Mouse (Mus musculus): ENCODE results near the gene Cachd1.
A peak's percentile ranks its signal among the peaks of the same experiment; 100 is the strongest.

Cachd1 gene

DNA sequence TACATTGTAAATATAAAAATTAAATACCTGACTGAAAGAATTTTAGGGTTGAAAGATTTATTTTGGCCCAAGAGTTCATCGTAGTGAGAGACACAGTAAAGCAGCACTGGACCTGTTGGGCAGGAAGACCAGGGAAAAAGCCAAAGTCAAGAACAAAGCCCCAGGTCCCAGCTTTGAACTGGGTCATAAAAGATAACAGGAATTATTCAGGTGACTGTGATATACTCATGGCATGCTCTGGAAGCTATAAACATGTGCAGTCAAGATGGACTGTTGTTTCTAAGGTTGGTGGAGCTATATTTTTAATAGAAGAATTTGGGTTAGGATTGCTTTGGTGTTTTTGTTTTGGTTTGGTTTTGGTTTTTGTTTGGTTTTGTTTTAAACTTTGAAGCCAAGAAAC, 148.7 kb downstream of the Cachd1 start:
- no peak for DNase-seq

DNA sequence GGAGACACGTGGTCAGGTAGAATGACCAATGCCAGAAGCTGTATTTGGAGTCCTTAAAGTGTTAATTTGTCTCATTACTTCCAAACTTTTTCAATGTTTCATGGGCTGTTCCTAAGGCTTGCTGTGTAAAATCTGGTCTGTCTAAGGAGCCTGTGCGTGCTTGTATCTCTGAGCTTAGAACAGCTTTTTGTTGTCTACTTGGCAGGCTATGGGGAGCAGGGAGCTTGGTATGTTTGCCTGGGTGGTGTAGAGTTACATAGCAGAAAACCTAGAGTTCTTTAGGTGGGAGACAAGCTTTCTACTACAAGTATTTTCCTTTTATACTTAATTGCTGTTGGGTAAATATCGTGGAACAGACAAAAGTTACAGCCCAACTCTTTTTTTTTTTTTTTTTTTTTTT, 150.1 kb downstream of the Cachd1 start:
- DNase-seq: no peak

DNA sequence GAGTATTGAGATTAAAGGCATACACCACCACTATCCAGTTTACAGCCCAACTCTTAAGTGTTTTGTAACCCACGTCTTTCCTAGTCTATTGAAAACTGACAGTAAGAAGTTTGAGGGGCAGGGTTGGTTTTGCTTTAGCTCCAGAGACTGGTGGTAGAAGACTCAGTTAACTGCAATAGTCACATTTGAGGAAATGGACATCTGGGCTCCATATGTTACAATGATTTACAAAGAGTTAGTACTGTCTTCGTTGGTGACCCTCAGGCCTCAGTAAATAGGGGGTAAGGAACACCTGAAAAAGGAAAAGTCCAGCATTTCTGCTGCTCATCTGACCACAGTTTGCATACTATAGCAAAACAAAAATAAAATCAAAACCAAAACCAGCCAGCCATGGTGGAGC, 150.6 kb downstream of the Cachd1 start:
- DNase-seq: no peak

DNA sequence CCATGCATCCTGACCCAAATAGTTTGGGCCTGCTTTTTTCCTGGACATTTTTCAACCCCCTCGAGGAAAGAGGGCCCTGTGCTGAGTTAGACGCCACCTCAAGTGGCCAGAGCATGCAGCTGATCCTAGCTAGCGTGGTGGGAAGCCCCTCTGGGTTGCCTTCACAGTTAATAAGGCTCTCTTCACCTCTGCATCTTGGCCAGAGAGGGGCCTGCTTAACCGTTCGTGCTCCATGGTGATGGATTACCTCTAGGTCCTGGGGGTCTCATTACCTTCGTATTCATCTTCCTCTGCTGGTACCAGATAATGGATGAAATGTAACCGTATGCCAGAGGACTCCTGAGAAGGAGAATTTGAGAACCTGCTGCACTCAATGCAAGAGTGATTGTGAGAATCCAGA, 167.2 kb downstream of the Cachd1 start:
- no peak for DNase-seq

DNA sequence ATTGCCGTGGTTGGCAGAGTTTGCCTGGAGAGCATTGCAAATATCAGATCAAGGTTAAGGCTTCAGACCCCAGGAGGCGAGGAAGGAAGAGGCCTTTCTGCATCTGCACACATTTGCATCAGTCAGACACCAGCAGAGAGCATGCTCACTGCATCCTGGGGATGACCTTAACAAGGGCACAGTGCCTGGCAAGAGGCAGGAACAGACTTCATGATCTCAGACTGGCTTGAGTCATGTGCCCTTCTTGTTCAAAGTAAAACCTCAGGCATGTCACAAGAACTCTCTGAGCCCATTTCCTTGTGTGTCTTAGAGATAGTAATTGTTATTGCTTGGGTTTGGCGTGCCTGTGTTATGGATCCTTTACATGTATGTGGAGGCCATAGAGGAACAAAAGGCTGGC, 167.8 kb downstream of the Cachd1 start:
- DNase-seq: no peak

DNA sequence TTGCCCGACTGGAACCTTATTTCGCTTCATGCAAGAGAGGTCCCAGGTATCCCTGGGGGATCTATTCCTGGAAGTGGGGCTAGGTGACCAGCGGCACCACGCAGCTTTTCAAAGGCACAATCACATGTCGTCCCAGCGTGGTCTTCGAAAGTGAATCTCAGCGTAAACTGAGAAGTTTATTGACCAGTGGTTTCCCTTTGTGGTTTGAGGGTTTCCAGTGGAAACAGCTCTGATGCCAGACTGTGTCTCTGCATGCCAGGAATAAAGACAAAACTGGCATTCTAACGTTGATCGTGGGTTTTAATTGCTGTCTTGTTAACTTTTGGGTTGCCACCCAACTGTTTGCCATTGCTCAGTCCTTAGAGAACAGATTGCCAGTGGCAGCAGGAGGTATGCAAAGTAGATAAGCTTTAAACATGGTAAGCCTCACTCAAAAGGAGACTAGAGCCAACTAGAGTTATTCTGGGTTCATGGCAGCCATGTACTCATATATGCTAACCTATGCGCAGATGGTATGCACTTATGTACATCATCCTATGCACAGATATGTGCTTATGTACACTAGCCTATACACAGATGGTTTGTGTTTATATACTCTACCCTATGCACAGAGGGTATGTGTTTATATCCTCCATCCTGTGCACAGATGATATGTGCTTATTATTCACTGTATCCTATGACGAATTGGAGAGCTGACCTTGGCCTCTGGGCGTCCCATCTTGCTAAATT, 168.9 kb downstream of the Cachd1 start:
- DNase-seq: no peak

DNA sequence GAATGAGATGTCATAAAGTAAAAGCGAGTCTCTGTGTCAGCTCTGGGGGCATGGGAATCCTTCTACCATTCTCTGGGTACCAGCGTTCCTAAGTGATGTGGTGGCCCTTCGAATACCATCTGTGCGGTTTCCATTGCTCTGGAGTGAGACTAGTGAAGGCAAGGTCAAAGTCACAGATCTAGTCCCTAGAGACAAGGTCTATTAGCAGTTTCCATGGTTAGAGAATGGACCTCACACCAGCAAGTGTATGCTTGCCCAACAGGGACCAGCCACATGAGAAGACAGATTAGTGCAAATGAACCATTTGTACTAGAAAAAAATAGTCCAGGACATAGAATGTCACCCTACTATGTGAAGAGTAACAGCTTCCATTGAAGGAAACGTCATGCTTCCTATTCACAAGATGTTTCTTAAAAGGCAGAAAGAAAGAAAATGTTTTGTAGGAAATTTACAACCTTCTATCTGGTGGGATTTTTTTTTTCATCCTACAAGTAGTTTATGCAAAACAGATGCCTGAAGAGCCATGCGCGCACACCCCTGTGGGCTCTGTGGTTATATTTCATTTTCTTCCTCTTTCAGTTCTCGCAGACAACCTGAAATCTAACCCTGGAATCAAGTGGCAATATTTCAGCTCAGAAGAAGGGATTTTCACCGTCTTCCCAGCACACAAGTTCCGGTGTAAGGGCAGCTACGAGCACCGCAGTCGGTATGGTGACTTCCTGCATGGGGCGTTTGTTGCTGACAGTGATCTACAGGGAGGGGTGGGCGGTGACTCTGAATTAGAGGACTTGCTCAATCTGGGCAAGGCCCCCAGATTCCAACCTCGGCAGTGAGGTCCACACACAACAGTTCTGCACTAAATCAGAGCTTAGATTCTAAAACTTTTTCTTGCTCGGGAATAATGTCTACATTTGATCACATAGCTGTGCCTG, 172.3 kb downstream of the Cachd1 start:
- no peak for DNase-seq

DNA sequence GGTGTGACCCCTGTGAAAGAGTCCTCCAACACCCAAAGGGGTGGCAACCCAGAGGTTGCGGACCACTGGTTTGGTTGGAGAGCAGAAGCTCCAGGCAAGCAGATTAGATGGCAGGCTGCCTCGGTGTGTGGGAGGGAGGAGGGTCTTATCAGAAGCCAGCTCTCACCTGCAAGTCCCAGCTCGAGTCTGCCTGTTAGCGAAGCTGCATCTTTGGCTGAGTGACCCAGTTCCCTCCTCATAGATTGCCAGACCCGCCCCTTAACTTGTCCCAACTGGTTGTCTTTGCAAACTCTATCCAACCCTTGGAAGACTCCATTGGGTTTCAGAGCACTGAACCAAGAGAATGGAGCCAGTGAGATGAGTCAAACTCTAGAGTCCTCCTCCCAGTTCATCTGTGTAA, 173.8 kb downstream of the Cachd1 start:
- DNase-seq: no peak

DNA sequence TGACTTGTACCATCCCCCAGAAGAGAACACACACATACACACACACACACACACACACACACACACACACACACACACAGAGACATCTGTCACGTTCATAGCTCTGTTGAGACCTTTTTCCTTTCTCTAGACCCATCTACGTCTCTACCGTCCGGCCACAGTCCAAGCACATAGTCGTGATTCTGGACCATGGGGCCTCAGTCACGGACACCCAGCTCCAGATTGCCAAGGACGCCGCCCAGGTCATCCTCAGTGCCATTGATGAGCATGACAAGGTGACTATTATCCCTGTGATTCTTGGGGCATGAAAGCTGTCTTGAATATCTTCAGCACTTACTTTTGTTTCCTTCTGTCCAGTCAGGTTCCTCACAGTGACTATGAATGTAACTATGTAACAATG, 175.4 kb downstream of the Cachd1 start:
- DNase-seq: no peak

DNA sequence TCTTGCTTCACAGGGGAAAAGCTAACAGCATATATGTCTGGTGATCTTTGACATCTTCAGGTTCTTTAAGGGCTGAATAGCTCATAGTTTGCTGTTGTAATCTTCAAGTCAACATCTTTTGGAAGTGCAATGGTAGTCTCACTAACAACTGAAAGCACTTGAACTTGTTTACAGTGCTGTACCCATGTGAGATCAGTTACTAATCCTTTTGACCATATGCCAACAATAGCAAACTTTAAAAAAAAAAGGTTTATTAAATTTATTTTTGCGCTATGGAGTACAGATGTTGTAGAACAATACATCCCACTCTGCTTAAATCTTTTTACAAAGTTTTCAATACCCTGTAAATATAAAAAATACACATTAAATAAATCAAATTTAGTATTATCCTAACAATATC, 186.9 kb downstream of the Cachd1 start:
- DNase-seq: no peak

DNA sequence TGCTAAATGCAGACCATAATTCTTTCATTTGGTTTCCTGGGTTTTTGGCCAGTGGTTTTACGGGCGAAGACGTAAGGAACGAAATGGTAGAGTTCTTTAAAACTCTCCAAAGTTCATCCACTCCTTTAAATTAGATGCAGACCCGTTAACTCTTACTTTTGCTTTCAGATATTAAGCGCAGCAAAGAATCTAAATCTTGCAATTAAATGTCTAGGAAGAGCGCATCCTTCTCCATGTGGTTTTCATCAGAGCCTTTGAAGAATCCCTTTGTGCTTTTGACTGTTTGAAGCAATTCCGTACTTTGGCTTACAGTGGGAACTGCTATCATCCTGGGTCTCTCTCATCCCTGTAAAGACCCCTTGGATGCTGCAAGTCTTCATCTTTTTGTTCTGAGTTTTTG, 187.3 kb downstream of the Cachd1 start:
- DNase-seq: no peak

DNA sequence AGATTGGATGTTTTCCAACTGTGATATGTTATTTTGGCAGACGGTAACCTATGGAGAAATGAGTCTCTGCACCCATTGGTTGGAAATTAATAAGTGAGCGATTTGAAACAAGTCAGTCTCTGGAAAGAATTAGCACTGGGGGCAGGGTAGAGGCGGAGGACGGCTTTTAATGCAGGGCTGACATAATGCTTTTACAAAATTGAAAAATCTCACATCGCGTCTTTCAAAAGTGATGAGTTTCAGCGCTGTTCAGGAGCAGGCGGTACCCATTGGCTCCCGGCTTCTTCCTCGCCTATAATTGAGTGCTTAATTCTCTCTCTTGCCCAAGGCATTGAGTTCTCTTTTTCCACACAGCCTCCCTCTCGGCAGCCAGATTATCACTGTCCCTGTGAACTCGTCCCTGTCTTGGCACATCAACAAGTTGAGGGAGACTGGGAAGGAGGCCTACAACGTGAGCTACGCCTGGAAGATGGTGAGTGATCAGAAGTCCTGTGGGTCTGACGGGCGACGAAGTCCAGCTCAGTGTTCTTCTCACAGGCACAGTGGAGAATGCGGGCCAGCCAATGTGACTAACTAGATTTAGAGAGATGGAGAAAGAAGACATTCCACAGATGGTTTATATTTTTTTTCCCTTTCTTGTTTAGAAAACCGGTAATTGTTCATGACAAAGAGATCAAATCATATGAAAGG, 191.4 kb downstream of the Cachd1 start:
- no peak for DNase-seq

DNA sequence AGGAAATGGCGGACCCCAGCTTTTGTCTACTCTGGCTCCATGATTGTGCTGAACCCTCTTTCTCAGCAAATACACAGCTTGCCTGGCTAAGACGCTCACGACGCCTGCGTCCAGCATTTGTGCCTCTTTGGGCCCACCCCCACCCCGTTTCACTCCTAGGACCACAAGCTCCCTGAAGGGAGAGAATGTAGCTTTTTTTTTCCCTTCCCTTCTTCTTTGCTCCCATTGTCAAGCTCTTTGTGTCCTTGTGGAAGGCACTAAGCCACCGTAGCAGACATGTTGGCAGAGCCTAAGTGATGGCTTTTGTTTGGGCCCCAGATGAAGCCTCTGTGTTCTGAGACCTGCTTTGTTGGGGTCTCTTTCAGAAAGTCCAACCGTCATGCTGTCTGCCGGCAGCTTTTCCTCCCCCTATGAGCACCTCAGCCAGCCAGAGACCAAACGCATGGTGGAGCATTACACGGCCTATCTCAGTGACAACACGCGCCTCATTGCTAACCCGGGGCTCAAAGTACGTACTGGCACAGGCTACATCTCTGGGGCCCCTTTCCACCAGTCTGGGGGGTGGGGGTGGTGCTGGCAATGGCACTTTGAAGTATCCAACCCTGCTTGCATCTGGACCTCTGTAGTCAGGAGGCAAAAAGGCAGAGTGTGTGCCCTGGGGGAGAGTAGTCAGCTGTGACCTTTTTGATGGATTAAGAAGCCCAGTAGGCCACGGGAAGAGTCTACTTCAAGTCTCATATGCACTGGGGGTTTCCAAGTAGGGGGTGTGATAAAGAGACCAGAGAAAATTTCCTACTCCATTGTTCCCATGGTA, 197.4 kb downstream of the Cachd1 start:
- DNase-seq: no peak

DNA sequence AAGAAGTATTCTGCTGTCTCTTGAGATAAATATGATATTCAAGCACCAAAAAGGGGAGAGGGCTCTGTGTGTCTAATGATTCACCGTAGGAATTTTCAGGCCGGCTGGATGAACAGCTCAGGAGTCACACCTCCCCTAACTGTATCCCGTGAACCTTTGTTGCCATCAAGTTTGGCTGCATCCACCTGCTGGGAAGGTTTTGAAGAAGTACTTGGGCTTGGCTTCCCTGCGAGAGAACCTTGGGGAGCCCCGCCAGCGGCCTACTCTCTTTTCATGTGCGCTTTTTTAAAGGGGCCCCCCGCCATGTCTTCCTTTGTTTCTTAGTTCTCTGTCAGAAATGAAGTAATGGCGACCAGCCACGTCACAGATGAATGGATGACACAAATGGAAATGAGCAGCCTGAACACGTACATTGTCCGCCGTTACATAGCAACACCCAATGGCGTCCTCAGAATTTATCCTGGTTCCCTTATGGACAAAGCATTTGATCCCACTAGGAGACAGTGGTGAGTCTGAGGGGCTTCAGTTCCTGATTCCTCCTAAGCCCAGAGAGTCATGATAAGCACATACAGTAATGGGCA, 198.1 kb downstream of the Cachd1 start:
- DNase-seq: no peak

DNA sequence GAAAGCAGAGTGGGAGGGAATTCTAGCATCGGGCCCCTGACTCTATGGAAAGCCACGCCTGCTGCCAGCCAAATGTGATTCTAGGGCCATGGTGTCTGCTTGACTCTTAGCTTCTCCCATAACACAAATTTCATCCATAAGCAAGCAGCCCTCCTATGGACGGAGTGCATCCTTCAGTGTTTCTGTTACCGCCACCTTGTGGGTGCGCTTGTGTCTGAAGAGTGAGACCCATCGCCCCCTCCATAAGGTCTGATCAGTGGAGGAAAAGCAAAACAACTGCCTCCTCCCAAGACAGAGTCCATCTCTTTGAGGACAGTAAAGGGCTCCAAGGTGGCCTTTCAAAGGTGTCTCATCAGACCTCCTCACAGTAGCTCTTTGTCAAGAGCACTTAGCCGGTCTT, 201.0 kb downstream of the Cachd1 start:
- DNase-seq: no peak

DNA sequence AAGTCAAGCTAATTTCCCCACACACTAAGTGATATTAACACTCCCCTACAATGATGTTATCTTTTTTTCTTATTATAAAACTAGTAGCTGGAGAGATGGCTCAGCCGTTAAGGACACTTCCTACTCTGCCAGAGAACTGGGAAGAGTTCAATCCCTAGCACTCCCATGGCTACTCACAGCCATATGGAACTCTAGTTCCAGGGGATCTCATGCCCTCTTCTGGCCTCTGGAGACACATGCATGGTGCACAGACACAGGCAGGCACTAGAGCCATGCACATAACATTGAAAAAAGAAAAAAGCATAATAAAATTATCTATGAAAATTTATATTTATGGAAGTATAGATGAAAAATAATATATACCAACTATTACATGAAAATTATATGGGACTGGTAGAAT, 210.7 kb downstream of the Cachd1 start:
- no peak for DNase-seq

DNA sequence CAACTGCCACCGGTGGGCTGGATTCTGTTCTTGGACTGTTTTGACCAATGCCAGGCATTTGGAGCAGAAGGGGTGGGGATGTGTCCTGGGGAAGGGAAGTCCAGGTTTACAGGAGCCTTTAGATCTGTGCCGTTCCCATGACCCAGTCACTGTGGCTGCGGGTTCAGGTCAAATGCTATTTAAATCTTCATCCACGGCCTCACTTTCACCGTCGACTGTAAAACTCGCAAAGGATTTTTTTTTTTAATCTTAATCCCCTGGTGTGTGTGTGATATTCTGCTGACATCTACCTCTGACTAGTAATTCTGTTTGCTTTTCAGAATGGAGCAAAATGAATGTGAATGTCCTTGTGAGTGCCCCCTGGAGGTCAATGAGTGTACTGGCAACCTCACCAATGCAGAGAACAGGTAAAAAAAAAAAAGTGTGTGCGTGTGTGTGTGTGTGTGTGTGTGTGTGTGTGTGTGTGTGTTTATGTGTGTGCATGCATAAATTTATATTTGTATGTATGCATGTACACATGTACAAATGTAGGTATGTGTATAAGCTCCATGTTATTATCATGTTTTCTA, 211.8 kb downstream of the Cachd1 start:
- peak in 1 of 2 experiments; percentile 15 for DNase-seq

DNA sequence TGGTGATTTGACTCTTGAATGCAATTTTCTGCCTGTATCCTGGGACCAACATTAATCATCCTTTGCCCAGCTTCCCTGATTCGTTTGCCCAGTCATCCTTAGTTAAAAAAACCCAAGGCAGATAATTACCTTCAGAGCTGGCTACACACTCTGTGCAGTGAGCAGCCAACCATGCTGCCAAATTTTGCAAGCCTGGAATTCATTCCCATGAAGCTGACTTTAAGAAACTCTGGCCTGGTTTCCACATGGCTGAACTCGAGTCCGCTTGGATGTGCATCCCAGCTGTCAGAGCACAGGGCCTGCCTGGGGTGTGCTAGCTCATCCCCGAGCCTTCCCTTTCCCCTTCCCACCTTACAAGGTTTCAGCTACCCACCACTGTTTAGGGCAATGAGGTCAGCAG, 214.5 kb downstream of the Cachd1 start:
- no peak for DNase-seq

DNA sequence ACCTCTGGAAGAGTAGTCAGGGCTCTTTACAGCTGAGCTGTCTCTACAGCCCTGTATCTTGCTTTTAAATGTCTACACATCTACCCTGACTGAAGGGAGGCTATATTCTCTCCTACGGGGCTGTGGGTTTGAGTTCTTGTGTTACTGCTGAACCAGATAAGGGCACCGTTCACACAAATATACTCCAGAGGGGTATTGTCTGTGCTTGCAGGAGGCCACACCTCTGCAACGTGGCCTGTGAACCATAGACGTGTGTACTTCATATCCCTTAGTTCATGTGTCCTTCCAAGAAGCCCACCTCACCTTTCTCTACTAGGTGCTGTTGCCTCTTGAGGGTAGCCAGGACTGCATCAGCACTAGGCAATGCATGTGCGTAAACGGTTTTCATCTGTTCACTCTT, 215.6 kb downstream of the Cachd1 start:
- DNase-seq: no peak

DNA sequence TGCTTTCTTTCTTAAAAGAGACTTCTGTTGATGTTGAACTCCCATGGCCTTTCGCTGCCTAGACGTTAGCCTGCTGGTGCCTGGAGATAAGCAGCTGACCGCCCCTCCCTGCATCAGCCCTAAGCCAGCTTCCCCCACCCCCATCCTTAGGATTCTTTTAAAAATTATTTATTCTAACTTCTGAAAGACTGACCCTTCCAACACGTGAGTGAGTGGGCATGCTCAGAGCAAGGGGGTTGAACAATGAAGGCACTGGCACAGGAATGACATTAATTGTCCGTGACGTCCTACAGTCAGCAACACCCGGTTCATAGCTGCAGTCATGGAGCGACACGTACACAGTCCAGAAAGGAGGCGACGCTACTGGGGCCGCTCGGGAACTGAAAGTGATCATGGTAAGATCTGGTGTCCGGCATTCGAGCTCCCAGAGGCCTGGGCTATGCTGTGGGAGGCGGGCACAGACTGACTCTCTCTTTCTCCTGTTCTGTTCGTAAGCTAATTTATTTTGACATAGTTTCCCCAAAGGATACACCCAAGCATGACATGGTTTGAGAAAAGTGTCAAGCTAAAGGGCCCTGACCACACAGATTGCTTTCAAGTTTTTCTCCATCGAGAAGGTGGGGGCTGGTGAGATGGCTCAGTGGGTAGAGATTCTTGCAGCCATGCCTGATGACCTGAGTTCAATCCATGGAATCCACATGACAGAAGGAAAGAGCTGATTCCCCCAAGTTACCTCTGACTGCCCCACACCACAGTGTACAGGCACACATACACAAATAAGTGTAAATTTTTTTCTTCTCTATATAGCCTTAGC, 218.2 kb downstream of the Cachd1 start:
- DNase-seq: no peak

DNA sequence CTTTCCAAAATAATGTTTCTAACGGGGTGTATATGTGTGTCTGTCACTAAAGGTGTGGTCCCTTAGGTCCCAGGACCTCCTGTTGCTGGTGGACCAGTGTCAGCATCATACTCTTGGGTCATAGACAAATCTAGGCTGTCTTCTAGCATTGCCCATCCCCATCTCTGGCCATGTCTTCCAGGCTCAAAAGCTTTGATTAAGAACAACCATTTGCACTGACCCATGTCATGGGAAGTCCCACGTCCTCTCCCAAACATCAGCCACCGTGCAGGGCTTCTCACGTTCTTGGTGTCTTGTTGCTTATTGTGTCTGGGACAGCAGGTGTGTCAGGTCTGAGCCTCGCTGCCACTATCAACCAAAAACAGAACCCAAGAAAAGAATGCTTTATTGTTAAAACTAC, 219.1 kb downstream of the Cachd1 start:
- DNase-seq: no peak
